ENCODE assay signal across 1 mouse cellular context in genomic region chr5:125392977-125393621, GRCm38 (mm10).
TF ChIP-seq lines count a peak whose summit lies in the region.

No protein-coding gene starts in this region.

TF ChIP-seq in myocyte, 11 proteins besides CTCF, POLR2A, EP300 and RAD21 (continued from another document):
- TF ChIP-seq REST (IDR thresholded peaks at IDR 0.05; ENCODE audit: insufficient read depth, insufficient read length) (no peak), CEBPB (IDR thresholded peaks at IDR 0.05; ENCODE audit: insufficient read depth, poor library complexity, severe bottlenecking) (peak; percentile 46; the same call in 1 of the 2 replicates), MYOG (IDR thresholded peaks at IDR 0.05; ENCODE audit: control insufficient read depth in 1 of 3, insufficient read depth in 1 of 3, insufficient read length in 2 of 3, low read depth in 2 of 3) (peak; percentile 44 to 72 (median 58)), E2F4 (IDR thresholded peaks at IDR 0.05; ENCODE audit: insufficient read depth) (no peak), SRF (IDR thresholded peaks at IDR 0.05; ENCODE audit: control insufficient read depth, insufficient read length, low read depth) (peak; percentile 96)
TF ChIP-seq in myocyte: peak in this region for 8.
